Mouse (Mus musculus) retina, embryonic 14.5 days (tissue): ENCODE results near the gene Fam227b.
A peak's percentile ranks its signal among the peaks of the same experiment; 100 is the strongest.

Source experiments
- DNase-seq: peaks from one replicate; pipeline ENCODE4 v3.0.0-alpha.2; 2015; ENCODE audit warnings: low spot score

Fam227b gene

DNA sequence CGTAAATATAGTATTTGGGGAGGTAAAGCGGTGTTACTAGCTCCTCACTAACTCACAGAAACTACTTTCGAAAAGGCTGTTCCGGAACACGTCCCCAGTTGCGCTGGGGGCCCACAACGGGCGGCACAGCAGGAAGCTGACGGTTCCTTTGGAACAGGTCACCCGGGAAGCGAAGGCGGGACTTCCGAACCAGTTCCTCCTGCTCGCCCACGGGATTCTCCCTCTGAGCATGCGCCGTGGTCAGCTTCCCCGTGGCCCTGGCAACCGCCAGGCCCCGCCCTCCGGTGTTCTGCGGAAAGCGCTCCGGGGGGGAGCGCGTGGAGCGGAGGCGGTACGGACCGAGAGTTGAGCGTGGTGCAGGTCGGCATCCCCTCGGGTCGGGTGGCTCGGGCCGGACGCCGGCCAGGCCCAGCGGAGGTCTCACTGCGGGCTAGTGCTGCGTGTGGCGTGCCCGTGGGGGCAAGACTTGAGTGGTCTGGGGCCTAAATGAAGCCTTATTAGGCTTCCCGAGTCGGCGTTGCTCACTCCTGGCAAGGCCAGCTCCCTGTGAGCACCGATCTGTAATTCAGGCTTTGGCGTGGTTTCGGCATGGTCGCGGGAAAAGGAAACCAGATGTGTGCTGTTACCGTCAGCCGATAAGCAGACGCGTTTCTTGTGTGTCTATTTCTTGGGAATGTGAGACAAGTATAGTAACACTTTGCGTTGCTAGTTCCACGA lies at the start of gene Fam227b, which contains the start of gene Dtwd1:
Gene Fam227b (minus strand): TSS at position 150 of the 717 bp plus-strand sequence.
Gene Dtwd1 (plus strand): TSS at position 287 of the 717 bp plus-strand sequence.
- peak; percentile 97 for DNase-seq

DNA sequence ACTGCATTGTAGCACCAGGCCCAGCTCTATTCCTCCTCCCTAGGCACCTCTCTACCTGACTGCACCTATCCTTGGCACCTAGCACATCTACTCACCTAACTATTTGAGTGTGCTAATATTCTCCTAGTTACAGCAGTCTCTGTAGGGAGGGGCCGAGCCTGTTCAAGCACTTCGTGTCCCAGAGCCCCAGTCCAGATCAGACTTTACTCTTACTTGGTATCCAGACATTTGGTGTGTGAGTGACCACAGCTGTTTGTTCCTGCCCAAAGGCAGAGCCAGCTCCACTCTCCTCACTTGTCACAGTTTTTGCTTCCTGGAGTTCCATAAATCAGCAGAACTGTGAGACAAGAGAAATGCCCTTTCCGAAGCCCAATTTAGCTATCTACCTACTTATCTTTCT lies 47.2 kb upstream of the Fam227b start:
- no peak for DNase-seq

DNA sequence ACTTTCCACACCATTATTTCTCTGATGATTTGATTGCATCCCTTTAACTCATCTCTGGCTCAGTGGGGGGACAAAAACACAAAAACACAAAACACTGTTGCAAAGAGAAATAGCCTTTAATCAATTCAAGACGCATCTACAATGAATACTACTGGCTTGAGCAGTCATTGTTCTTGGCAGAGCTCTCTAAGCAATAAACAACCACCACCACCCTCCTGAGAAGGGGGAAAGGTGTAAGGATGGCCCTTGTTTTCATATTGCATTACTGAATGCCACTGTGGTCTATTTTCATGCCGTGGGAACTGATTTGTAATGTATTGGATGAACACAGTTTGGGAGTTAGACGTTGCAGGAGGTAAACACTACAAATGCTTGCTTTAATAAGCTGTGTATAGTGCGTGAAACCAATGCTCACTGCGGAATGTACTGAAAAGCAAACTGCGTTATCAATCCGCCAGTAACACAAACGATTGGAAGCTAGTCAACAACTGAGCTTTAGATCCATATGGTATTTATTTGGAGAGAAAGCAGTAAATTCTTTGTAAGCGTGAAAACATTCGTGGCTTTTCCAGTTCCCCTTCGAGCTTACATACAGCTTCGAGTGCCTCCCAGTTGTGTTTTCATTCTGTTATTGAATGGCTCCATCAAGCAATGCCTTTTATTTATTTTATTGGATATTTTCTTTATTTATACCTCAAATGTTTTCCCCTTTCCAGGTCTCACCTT lies 44.0 kb upstream of the Fam227b start:
- no peak for DNase-seq

DNA sequence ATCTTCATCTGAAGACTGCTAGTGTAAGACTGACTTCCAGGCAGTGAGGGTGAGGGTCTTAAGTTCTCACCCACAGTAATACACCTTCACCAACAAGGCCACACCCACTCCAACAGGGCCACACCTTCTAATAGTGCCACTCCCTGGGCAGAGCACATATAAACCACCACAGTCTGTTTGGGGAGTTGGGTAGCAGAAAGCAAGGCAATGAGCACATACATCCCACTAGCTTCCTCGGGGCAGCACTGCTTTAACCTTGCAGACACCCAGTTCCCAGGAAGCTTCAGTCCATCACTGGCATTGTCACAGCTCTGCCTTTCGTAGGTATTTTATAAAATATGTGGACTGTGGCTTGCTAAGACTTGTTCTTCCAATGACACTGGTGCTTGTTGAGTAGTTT lies 40.3 kb upstream of the Fam227b start:
- DNase-seq: no peak

DNA sequence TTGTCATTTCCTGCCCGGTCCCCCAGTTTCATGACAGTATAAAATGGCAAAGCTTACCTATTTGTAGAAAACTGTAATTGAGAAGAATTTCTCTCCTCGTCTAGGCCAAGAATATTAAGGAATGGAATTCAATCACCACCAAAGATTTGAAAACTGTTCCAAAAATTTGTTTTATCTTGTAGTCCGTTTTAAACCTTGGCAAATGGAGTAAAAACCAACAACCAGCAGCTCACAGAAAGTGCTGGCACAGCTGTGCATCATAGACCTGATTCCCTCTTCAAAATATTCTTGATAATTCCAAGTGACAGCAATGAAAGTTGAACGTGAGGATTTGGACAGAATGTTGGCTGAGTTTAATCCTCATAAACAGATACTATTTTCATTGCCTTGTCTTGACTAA lies 39.5 kb upstream of the Fam227b start:
- DNase-seq: no peak

DNA sequence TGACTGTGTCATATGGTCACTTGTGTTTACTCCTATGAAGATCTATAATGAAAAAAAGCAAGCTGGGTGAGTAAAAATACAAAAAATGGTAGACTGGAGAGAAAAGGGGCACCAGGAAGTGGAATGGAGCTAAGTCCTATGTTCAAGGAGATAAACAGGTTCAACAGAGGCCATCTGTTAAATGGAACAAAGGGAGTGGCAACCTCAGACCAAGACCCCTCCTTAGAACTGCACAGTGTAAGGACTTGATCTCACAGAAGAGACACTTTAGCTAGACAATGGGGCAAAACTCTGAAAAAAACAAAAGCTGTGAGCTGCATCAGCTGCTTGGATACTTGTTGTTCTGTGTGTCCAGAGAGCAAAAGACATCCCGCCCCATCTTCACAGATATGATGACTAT lies 19.6 kb upstream of the Fam227b start:
- DNase-seq: no peak

DNA sequence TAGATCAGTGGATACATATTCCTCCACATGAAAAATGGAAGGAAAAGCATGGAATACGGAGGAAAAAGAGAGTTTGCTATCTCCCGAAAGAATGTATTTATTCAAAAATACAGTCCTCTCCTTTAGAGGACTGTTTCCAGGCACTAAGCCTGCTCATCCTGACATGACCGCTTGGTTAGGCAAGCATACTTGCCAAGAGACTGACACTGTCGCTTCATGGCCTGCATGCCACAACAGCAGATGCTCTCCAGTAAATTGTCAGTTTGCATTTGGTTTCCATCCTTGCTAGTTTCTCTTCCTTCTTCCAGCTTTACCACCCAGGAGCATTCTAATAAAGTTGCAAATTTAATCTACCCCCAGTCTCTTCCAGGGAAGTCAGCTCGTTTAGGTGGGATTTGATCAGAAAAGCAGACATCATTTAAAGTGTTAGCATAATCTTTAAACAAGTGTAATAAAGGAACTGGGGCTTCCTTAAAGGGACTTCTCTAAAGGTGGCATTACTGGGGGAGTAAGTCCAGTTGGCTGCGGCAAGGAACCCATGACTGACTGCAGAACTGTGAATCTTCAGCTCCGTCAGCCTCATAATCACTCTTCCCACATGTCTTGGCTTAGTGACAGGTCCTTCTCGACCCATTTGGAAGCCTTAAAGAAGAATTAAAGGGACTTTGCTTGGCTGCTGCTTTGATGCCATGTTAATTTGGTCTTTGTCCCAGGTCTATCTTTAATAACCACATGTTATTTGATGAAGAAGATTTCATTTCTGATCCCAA lies 15.2 kb upstream of the Fam227b start:
- DNase-seq: no peak

DNA sequence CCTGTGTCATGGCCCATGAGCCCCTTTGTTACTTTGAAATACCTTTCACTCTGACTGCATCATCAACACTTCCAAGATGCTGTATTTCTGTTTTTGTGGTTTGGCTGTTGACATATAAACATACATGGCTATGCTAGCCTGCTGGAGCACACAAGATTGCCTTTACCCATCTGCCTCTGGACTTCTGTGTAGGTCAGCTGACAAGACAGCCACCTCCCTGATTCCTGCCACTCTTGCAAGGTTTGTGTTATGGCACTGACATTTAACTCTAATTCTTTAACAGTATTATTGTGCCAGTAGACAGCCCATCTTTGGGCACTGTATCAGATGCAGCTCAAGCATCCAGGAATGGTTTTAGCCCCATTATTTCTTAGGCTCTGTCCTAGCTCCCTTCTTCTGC lies 14.5 kb upstream of the Fam227b start:
- DNase-seq: no peak

DNA sequence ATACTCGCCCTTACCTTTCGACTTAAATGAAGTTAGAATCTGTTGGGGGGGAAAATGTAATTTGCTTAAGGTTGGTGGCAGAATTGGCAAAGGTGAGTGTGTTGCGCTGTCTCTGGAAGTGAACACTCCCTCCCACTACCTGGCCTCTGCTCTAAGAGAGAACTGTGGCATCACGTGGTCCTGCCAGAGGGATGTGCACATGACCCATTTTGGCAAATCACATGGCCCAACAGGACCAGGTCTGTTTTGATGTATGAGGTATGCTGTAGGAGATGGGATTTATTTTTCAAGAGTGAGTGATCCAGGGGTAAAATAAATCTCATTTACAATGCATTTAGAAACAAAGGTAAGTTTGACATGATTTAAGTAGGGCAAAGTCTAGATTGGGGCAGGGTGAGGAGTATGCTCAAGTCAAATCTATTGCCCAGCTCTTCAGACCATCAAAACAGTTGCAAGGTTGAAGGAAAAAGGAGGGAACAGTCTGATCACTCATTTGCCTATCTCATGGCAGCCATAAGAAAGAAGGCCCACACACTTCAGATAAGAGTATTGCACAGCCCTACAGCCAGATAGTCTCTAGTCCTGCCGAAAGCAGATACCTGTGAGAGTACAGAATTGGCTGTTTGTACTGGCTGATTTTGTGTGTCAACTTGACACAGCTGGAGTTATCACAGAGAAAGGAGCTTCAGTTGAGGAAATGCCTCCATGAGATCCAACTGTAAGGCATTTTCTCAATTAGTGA lies 13.6 kb upstream of the Fam227b start:
- DNase-seq: no peak

DNA sequence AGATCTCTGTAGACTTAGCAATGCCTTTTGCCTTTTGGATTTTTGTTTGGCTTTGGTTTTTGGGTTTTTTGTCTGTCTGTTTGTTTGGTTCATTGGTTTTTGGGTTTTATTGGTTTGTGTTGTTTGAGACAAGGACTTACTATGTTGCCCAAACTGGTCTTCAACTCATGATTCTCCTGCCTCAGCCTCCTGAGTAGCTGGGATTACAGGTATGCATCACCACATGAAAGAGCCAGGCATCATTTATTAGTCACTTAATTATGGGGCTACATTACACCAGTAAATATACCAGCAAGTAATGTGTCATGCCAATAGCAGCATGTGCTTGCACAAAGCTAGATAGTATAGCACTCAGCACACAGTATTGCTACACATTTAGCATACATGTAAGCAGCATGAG lies 4.1 kb downstream of the Fam227b start:
- DNase-seq: no peak

DNA sequence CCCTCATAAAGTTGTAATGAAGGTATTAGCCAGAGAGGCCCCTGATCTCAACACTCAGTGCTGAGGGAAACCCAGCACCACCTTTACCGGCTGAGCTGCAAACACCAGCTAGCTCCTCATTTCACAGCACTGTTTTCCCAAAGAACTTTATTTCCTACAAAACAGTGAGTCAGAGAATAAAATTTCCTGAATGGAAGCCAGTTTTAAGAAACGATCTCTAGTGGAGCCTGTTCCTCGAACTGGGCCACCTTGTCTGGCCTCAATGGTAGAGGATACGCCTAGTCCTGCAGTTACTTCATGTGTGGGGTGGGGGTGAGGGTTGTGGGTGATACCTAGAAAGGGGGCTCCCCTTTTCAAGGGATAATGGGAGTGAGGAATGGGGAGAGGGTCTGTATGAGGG lies 57.2 kb downstream of the Fam227b start:
- DNase-seq: no peak

DNA sequence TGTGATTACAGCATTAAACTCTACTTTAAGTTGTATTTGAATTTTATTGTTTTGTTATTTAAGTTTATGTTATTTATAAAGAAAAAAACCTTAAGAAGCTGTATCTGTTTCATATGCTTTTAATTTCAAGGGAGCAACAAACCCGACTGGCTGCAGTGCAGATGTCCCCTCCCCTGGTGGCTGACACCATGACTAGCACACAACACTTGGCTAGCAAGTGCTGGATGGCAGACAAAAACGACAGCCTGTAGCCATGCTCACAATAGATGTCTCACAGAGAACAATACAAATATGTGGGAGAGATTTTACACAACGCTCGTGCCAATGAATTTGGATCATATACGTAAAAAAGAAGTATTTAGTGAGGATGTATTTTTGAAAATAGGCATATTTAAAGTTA lies 61.4 kb downstream of the Fam227b start:
- no peak for DNase-seq

DNA sequence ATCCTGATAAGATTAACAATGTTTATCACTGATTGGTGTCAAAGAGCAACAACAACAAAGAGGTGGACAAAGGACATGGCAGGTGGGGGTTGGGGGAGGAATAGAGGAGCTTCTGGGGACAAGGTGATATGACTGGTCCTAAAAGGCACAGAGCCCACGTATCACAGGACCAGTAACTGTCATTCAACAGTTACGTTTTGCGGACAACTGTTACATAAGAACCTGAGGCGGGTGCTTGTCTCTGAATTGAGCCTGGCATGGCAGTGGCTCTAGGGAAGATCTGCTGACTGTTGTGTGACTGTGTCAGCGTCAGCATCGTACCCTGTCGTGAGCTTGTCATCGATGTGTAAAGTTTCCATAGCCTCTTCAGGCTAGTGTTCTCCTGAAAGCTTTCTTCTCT lies 65.6 kb downstream of the Fam227b start:
- DNase-seq: no peak

DNA sequence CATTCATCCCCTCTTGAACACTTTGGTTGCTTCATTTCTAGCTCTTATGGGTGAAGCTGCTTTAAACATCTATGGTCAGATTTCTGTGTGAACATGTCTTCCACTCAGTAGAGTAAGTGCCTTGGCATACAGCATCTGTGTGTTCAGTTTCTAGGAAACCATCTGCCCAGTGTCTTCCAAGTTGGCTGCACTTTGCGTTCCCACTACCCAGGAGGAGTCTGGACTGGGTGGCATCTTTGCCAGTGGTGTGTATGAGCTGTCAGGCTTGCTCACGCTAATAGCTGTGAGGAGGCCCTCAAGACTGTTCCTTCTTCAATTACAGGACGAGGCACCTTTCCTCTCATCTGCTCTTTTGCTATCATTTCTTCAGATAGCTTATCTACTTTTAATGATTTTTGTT lies 67.5 kb downstream of the Fam227b start:
- DNase-seq: no peak

DNA sequence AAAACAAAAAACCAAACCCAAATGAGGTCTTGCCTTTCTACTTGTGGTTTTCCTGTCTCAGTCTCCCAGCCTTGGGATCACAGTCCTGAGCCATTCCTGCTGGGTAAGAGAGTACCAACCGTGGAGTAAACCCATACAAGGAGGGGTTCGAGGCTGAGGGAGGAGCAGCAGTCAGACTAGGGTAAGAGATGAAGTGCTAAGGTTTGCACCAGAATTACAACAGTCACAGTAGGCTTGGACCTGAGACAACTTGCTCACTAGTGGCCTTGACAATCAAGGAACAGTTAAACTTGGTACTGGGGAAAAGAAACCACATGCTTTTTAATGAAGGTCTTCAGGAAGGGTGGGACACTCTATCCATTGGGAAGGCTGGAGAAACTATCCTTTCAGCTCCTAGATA lies 72.7 kb downstream of the Fam227b start:
- no peak for DNase-seq

DNA sequence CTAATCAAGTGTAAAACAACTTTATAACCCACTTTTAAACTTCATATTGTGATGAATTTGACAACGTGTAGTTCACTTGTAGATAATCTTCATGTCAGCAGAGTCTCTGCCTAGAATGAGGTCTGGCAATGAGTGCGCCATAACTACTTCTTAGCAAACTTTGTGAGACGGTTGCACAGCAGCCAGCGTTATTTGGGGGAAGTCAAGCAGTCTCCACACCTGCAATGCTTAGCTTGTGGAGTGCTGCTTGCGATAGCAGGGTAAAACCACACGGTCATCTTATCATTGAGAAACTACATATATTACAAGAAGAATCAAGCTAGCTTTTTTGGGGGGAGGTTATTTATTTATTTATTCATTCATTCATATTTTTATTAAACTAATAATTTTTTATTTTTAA lies 75.3 kb downstream of the Fam227b start:
- no peak for DNase-seq

DNA sequence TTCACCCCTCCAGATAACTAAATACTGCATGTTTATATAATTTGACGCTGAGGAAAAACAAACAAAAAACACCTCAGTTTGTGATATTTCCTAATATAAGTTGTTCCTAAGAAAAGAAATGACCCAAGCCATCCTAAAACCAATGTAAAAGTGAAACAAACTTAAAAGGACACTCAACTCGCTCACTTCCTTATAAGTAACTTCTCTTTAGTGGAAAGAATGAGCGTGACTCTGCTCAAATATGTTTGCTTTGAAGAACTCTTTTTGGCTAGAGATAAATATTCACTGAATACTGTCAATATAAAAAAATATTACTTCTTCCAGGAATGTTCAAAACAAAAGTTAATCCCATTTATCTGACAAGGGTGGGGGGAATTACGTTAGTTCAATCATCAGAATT lies 78.1 kb downstream of the Fam227b start:
- no peak for DNase-seq

DNA sequence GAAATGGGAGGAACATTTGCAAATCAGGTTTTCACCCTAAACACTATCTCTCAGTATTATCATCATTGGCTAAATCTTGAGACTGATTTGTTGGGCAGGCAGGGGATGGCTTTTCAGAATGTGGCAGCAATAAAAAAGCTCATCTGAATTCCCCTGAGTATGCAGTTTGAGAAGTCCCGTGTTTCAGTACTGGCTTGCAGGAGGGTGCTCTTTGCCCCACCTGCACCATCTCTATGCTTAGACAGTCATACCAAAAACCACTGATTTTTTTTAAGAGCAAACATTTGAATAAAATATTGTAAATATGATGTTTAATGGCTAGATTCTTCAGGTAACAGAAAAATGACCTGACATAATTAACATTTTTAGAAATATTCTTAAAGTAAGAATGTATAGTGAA lies 82.1 kb downstream of the Fam227b start:
- no peak for DNase-seq

DNA sequence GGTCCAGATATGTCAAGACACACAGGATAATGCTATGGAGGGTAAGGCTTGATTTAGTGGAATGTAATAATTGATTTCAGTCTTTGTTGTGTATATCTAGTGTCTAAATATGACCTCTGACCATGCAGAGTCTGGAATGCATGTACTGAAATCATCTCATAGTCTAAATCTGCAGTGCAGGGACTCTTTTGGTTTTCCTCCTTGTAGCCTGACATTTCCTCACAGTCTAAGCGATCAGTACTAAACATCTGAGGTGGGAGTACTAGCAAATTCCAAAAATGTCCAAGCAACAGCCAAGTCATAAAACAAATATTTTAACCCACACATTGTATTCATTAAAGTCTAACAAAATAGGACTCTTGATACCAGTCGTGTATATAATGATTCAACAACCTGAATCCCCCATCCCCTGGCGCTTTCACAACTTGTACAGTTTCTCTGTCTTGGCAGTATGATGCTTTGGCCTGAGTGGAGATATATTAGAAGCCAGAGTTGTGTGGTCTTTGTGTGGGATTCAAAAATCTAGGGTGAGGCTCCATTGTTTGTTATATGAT lies 86.4 kb downstream of the Fam227b start:
- no peak for DNase-seq

DNA sequence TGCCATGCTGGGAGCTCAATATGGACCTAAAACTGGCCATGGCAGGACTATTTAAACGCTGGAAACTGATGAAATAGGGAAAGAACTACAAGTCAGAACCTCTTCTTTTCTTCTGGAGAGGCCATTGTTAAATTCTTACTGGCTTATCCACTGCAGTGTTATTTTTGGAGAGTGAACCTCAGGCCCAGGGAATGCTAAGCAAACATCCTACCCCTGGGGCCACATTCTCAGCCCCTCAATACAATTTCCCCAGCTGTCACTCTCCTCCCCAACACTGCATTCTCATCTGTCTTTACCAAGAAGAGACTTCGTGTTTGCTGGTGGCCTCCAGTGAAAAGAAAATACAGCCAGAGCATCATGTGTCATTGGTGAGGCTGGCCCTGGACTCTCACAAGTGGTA lies 87.0 kb downstream of the Fam227b start:
- DNase-seq: no peak

DNA sequence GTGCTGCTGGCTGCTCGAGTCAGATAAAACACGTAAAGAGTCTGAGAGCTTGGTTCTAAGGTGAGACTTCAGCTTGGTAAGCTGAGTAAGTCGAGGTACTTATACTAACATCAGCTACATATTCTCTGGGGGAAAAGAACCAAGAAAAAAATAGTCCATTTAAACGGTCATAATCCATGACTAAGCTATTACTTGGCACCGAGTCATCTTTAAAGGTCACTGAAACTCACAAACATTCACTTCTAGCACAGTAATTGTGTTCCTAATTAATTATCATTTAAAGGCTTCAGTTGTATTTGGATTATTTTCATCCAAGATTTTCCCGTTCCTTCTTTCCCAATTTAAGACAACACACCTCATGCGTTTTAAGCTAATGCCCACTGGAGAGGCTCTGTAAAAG lies 88.9 kb downstream of the Fam227b start:
- no peak for DNase-seq
